Mouse (Mus musculus): ENCODE data around the gene Pam.

GRCm38 (mm10) chr1:97773362-97773761, 322.1 kb downstream of the Pam start:
- no peak for TF ChIP-seq CTCF (conservative IDR thresholded peaks at IDR 0.05; ENCODE audit: low read length)
- TF ChIP-seq POU5F1 (IDR thresholded peaks at IDR 0.05; ENCODE audit: borderline replicate concordance, low read length): no peak

Measured in E14TG2a.4 (cell line).